Mouse (Mus musculus): ENCODE results near the gene Tmpo. TPM values are rescaled to one million over a fixed set of nuclear protein-coding genes. Genes with fewer than 3 reads are reported as not detected.

Tmpo gene
- polyA plus RNA-seq, 1 experiment = 146 TPM

DNA sequence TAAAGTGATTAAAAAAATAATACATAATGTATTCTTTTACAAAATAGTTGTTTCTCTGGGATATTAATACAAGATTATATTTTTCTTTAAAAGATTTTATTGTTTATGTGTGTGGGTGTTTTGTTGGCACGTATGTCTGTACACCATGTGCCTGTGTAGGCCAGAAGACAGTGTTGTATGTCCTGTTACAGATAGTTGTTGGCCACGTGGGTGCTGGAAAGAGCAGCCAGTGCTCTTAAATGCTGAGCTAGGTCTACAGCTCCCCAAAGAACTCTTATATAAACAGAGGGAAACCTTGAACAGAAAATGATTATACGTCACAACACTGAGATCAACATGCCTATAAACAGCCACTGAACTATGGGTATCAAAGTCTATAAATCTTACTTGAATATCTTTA lies 16.6 kb downstream of the Tmpo start:
- H3K36me3 ChIP-seq (ENCODE audit: control insufficient read depth, insufficient read depth, low read length) = peaks cover 52% of the 10 kb centered on the region
- no peak for DNase-seq
- no peaks in the 10 kb centered on the region for H3K27me3 ChIP-seq (ENCODE audit: control insufficient read depth, insufficient read depth, low read length)
- no peak for TF ChIP-seq POLR2A (IDR thresholded peaks at IDR 0.05; ENCODE audit: control insufficient read depth, extremely low read depth, insufficient read depth, low read length, poor library complexity)
- TF ChIP-seq CTCF (IDR thresholded peaks at IDR 0.05; ENCODE audit: borderline replicate concordance, control insufficient read depth, extremely low read depth, insufficient read depth, low read length, poor library complexity) = no peak
- H3K4me1 ChIP-seq (replicated peaks; ENCODE audit: control insufficient read depth, insufficient read depth, low read length) = peaks cover 10% of the 10 kb centered on the region
- no peak overlapping the region for H3K4me3 ChIP-seq (ENCODE audit: control insufficient read depth, insufficient read depth, low read length)
- H3K27ac ChIP-seq (ENCODE audit: control insufficient read depth, insufficient read depth, low read length) = no peak overlapping the region
- WGBS = 92% methylated on average over 3 of the region's 3 CpGs

GRCm38 (mm10) chr10:91162511-91163163 lies 18.5 kb downstream of the Tmpo start:
- no peak for TF ChIP-seq CTCF (IDR thresholded peaks at IDR 0.05; ENCODE audit: borderline replicate concordance, control insufficient read depth, extremely low read depth, insufficient read depth, low read length, poor library complexity)
- no peak for TF ChIP-seq POLR2A (IDR thresholded peaks at IDR 0.05; ENCODE audit: control insufficient read depth, extremely low read depth, insufficient read depth, low read length, poor library complexity)
- no peak overlapping the region for H3K4me3 ChIP-seq (ENCODE audit: control insufficient read depth, insufficient read depth, low read length)
- 96% methylated on average over 15 of the region's 15 CpGs for WGBS
- H3K27ac ChIP-seq (ENCODE audit: control insufficient read depth, insufficient read depth, low read length) = no peak overlapping the region
- no peak for DNase-seq
- H3K27me3 ChIP-seq (ENCODE audit: control insufficient read depth, insufficient read depth, low read length) = no peaks in the 10 kb centered on the region
- H3K4me1 ChIP-seq (replicated peaks; ENCODE audit: control insufficient read depth, insufficient read depth, low read length) = peaks cover 4% of the 10 kb centered on the region
- peaks cover 65% of the 10 kb centered on the region for H3K36me3 ChIP-seq (ENCODE audit: control insufficient read depth, insufficient read depth, low read length)

DNA sequence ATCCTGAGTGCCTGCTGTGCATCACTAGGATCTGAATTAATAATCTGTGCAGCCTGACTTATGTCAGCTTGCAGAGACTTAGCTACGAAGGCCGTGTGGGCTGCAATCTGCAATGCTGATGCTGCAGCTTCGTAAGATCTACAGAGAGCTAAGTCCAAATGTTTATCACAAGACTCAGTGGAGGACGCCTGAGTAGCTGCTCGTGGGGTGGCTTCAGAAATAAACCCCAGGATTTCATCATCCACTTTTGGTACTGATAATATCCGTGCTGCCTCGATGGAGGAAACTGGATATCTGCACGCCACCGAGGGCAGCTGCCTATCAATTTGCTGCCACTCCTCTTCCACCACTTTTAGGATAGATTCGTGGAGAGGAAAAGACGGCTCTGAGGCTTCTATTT lies 19.0 kb downstream of the Tmpo start:
- Histone ChIP-seq H3K27me3 (ENCODE audit: control insufficient read depth, insufficient read depth, low read length) (no peaks in the 10 kb centered on the region), H3K27ac (ENCODE audit: control insufficient read depth, insufficient read depth, low read length) (no peak overlapping the region), H3K36me3 (ENCODE audit: control insufficient read depth, insufficient read depth, low read length) (peaks cover 68% of the 10 kb centered on the region), H3K4me3 (ENCODE audit: control insufficient read depth, insufficient read depth, low read length) (no peak overlapping the region), H3K4me1 (replicated peaks; ENCODE audit: control insufficient read depth, insufficient read depth, low read length) (peaks cover 4% of the 10 kb centered on the region)
- DNase-seq = no peak
- WGBS = 95% methylated on average over 11 of the region's 11 CpGs
- TF ChIP-seq POLR2A (IDR thresholded peaks at IDR 0.05; ENCODE audit: control insufficient read depth, extremely low read depth, insufficient read depth, low read length, poor library complexity) = no peak
- TF ChIP-seq CTCF (IDR thresholded peaks at IDR 0.05; ENCODE audit: borderline replicate concordance, control insufficient read depth, extremely low read depth, insufficient read depth, low read length, poor library complexity) = no peak

- Histone ChIP-seq H3K4me3 (ENCODE audit: control insufficient read depth, insufficient read depth, low read length) (no peak overlapping the region), H3K4me1 (replicated peaks; ENCODE audit: control insufficient read depth, insufficient read depth, low read length) (peaks cover 4% of the 10 kb centered on the region), H3K36me3 (ENCODE audit: control insufficient read depth, insufficient read depth, low read length) (peaks cover 78% of the 10 kb centered on the region), H3K27me3 (ENCODE audit: control insufficient read depth, insufficient read depth, low read length) (no peaks in the 10 kb centered on the region), H3K27ac (ENCODE audit: control insufficient read depth, insufficient read depth, low read length) (no peak overlapping the region)
- no peak for TF ChIP-seq CTCF (IDR thresholded peaks at IDR 0.05; ENCODE audit: borderline replicate concordance, control insufficient read depth, extremely low read depth, insufficient read depth, low read length, poor library complexity)
- no peak for TF ChIP-seq POLR2A (IDR thresholded peaks at IDR 0.05; ENCODE audit: control insufficient read depth, extremely low read depth, insufficient read depth, low read length, poor library complexity)
- no peak for DNase-seq
- WGBS = 91% methylated on average over 5 of the region's 5 CpGs
These were observed 20.1 kb downstream of the Tmpo start for GRCm38 (mm10) chr10:91161006-91161405.

DNA sequence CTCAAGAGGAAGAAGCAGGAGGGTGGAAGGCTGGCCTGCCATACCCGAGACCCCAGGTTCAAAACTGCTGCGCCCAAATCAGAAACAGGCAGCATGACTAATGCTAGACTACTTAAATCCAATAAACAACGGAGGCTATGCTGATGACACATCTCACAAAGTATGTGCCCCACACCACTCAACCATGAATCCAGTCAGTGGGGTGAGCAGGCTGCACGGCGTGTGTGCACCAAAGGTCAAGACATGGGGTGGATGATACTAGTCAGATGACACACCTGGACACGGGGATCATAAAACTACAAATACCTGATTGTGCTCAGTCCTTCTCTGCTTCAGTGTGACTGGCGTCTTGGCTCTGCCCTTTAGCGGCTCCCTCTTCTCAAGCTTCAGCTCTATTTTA lies 22.7 kb downstream of the Tmpo start:
- 91% methylated on average over 8 of the region's 8 CpGs for WGBS
- no peak for DNase-seq
- H3K4me1 ChIP-seq (replicated peaks; ENCODE audit: control insufficient read depth, insufficient read depth, low read length) = peaks cover 4% of the 10 kb centered on the region
- TF ChIP-seq POLR2A (IDR thresholded peaks at IDR 0.05; ENCODE audit: control insufficient read depth, extremely low read depth, insufficient read depth, low read length, poor library complexity) = no peak
- no peak for TF ChIP-seq CTCF (IDR thresholded peaks at IDR 0.05; ENCODE audit: borderline replicate concordance, control insufficient read depth, extremely low read depth, insufficient read depth, low read length, poor library complexity)
- 0 out of 2 replicates have a peak overlapping the region, but pooled peaks have one; percentile 1 for H3K27ac ChIP-seq (ENCODE audit: control insufficient read depth, insufficient read depth, low read length)
- no peaks in the 10 kb centered on the region for H3K27me3 ChIP-seq (ENCODE audit: control insufficient read depth, insufficient read depth, low read length)
- no peak overlapping the region for H3K4me3 ChIP-seq (ENCODE audit: control insufficient read depth, insufficient read depth, low read length)
- peaks cover 84% of the 10 kb centered on the region for H3K36me3 ChIP-seq (ENCODE audit: control insufficient read depth, insufficient read depth, low read length)

DNA sequence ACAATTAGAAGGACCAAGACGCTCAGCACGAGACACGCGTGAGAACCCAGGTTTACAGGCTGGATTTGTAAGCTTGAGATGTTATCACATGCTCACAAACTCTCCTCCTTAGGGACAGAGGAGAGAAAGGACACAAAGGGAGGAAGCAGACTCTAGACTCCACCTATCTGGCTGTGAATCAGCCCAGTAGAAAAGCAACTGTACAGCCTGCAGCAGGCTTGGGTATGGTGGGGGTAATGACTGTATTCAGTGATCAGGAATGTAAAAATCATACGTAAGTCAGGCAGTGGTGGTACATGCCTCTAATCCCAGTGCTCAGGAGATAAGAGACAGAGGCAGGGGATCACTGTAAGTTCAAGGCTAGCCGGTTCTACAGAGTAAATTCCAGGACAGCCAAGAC lies 24.8 kb downstream of the Tmpo start:
- WGBS = 93% methylated on average over 6 of the region's 6 CpGs
- peaks cover 81% of the 10 kb centered on the region for H3K36me3 ChIP-seq (ENCODE audit: control insufficient read depth, insufficient read depth, low read length)
- peaks cover 4% of the 10 kb centered on the region for H3K4me1 ChIP-seq (replicated peaks; ENCODE audit: control insufficient read depth, insufficient read depth, low read length)
- H3K27ac ChIP-seq (ENCODE audit: control insufficient read depth, insufficient read depth, low read length) = no peak overlapping the region
- no peaks in the 10 kb centered on the region for H3K27me3 ChIP-seq (ENCODE audit: control insufficient read depth, insufficient read depth, low read length)
- no peak for DNase-seq
- TF ChIP-seq CTCF (IDR thresholded peaks at IDR 0.05; ENCODE audit: borderline replicate concordance, control insufficient read depth, extremely low read depth, insufficient read depth, low read length, poor library complexity) (no peak), POLR2A (IDR thresholded peaks at IDR 0.05; ENCODE audit: control insufficient read depth, extremely low read depth, insufficient read depth, low read length, poor library complexity) (no peak)
- no peak overlapping the region for H3K4me3 ChIP-seq (ENCODE audit: control insufficient read depth, insufficient read depth, low read length)
